8 mouse cellular contexts compared by ENCODE assay signal in the genomic region with DNA sequence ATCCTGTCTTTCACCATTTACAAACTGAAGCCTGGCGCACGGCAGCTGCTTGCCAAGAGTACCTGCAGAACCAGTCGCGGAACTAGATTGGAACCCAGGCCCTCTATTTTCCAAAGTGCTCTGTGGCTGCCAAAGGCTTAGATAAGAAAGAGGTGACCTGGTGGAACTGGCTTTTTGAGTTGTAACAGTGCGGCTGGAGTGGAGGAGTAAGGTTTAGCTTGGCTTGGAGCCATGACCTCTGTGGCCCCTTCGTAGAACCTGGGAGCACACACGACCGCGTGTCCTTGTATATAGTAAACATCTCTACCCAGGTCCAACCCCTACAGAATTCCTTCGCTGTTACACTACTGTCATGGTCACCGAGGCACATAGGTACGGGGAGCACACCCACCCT. TPM values are rescaled to one million over a fixed set of nuclear protein-coding genes. Genes with fewer than 3 reads are reported as not detected.
A peak's percentile ranks its signal among the peaks of the same experiment; 100 is the strongest.
DNase-seq lines count a peak whose midpoint lies in the region; ATAC-seq and TF ChIP-seq lines count a peak whose summit lies in the region.

No protein-coding gene starts in this region.

- peak; percentile 58 for DNase-seq in ovary, adult 18-20 months (ENCODE audit: low spot score)
- DNase-seq in ovary, postnatal 14 days (ENCODE audit: low spot score): no peak
- DNase-seq in kidney, postnatal 0 days (ENCODE audit: low spot score): peak; percentile 20
- peak; percentile 65 to 76 for DNase-seq in lung, postnatal 4 days
- no peak for DNase-seq in left cerebral cortex, adult 11 months (ENCODE audit: low spot score)
- DNase-seq in frontal cortex, adult 2 months (ENCODE audit: extremely low spot score in 1 of 2, low spot score in 1 of 2): no peak
- DNase-seq in c-Kit-positive CD71-positive TER-119-positive erythroid progenitor cells, embryonic 14.5 days (ENCODE audit: low spot score): no peak

- H3K9ac ChIP-seq in forebrain, embryonic 13.5 days: peak overlapping the region; percentile 93
- peak overlapping the region; percentile 80 for H3K9ac ChIP-seq in kidney, postnatal 0 days (ENCODE audit: low read depth, low read length)

- H3K27ac ChIP-seq in forebrain, embryonic 13.5 days: 0 out of 2 replicates have a peak overlapping the region, but pooled peaks have one; percentile 25
- peak overlapping the region; percentile 50 for H3K27ac ChIP-seq in kidney, postnatal 0 days

- H3K4me2 ChIP-seq in forebrain, embryonic 13.5 days: peak overlapping the region; percentile 90
- peak overlapping the region; percentile 95 for H3K4me2 ChIP-seq in kidney, postnatal 0 days (ENCODE audit: low read length)

- TF ChIP-seq CTCF in kidney, postnatal 0 days (IDR thresholded peaks at IDR 0.05; ENCODE audit: low read depth): no peak

- peaks cover 26% of the 10 kb centered on the region for H3K4me1 ChIP-seq in forebrain, embryonic 13.5 days
- peaks cover 4% of the 10 kb centered on the region; the same call in 1 of the 2 replicates for H3K4me1 ChIP-seq in kidney, postnatal 0 days (replicated peaks; ENCODE audit: insufficient read depth, low read length)

- no peaks in the 10 kb centered on the region for H3K36me3 ChIP-seq in forebrain, embryonic 13.5 days (ENCODE audit: poor library complexity, severe bottlenecking)
- no peaks in the 10 kb centered on the region for H3K36me3 ChIP-seq in kidney, postnatal 0 days (ENCODE audit: insufficient read depth, low read length)

- peak overlapping the region; percentile 69 for H3K4me3 ChIP-seq in forebrain, embryonic 13.5 days
- H3K4me3 ChIP-seq in kidney, postnatal 0 days (replicated peaks; ENCODE audit: low read depth, low read length): peak overlapping the region; percentile 62

- H3K27me3 ChIP-seq in forebrain, embryonic 13.5 days: no peaks in the 10 kb centered on the region
- H3K27me3 ChIP-seq in kidney, postnatal 0 days (ENCODE audit: insufficient read depth, low read length): no peaks in the 10 kb centered on the region

- peak; percentile 60 for ATAC-seq in forebrain, embryonic 13.5 days
- peak; percentile 38 for ATAC-seq in kidney, postnatal 0 days (replicated peaks; ENCODE audit: low FRiP score, low read depth)

- no peaks in the 10 kb centered on the region for H3K9me3 ChIP-seq in forebrain, embryonic 13.5 days (replicated peaks)
- no peaks in the 10 kb centered on the region for H3K9me3 ChIP-seq in kidney, postnatal 0 days (replicated peaks; ENCODE audit: low read length)

- WGBS in forebrain, embryonic 13.5 days: 31% methylated on average over 12 of the region's 12 CpGs
- 17% methylated on average over 12 of the region's 12 CpGs for WGBS in kidney, postnatal 0 days

RNA-seq across cellular contexts. Expression of gene Epb41l1, which starts 54.2 kb away (rescaled TPM):
- polyA plus RNA-seq in forebrain, embryonic 13.5 days (2015; fragmentation: Nextera tagmentation; extraction: Ambion mirVana): 5.3 and 7.1 TPM in 2 replicates
- polyA plus RNA-seq in kidney, postnatal 0 days (2015; fragmentation: Nextera tagmentation; extraction: Ambion mirVana): 1.6 and 2.0 TPM in 2 replicates
- 211 and 225 TPM in 2 replicates for polyA plus RNA-seq in frontal cortex, adult 2 months (2012; rRNA removed)

Comparison
In these comparisons a context has a peak if more than half of its experiments do, and no peak if none do; other contexts are left out.
1. DNase-seq: peak in ovary, adult 18-20 months (single experiment), kidney, postnatal 0 days (single experiment) and lung, postnatal 4 days (2 of 2); none in ovary, postnatal 14 days (single experiment), left cerebral cortex, adult 11 months (single experiment), frontal cortex, adult 2 months (0 of 2) and c-Kit-positive CD71-positive TER-119-positive erythroid progenitor cells, embryonic 14.5 days (single experiment).
2. RNA of gene Epb41l1, which starts 54.2 kb away (polyA plus RNA-seq): 211 to 225 TPM in frontal cortex, adult 2 months; 5.3 to 7.1 TPM in forebrain, embryonic 13.5 days and 1.6 to 2.0 TPM in kidney, postnatal 0 days; every median in the first group is over 10 times any median in the second.